Mouse (Mus musculus) midbrain, embryonic 14.5 days (tissue): ENCODE measurements around the gene Cysltr2. TPM values are rescaled to one million over a fixed set of nuclear protein-coding genes. Genes with fewer than 3 reads are reported as not detected.

Experiments
- ATAC-seq: fragments of 200-750 bp; cut with Nextera tagmentation; 2 replicates; pipeline ENCODE4 v1.8.0; 2017; ENCODE audit warnings: moderate number of reproducible peaks, moderate library complexity; ENCODE audit not compliant: low FRiP score, low TSS enrichment
- DNase-seq: peaks from one replicate; pipeline ENCODE4 v3.0.0-alpha.2; 2015
- H3K27ac ChIP-seq: fragments of 300-500 bp; sonication (generic); replicated peaks from 2 replicates; pipeline ENCODE4 v1.5.1; 2014; ENCODE audit warnings: mild to moderate bottlenecking, low read depth, low read length, moderate library complexity
- H3K27me3 ChIP-seq: fragments of 300-500 bp; sonication (generic); 2 replicates; pipeline ENCODE4 v1.6.1; 2014; ENCODE audit warnings: low read length, control low read depth, mixed read lengths; ENCODE audit not compliant: control insufficient read depth, insufficient read depth
- H3K36me3 ChIP-seq: fragments of 300-500 bp; sonication (generic); 2 replicates; pipeline ENCODE4 v1.6.1; 2014; ENCODE audit warnings: low read length, control low read depth; ENCODE audit not compliant: control insufficient read depth, insufficient read depth
- H3K4me1 ChIP-seq: fragments of 300-500 bp; sonication (generic); 2 replicates; pipeline ENCODE4 v1.6.1; 2014; ENCODE audit warnings: mild to moderate bottlenecking, antibody characterized with exemption, low read length, control low read depth; ENCODE audit not compliant: control insufficient read depth, insufficient read depth
- H3K4me2 ChIP-seq: fragments of 300-500 bp; sonication (generic); 2 replicates; pipeline ENCODE4 v1.6.1; 2014; ENCODE audit warnings: mild to moderate bottlenecking, low read length, moderate library complexity
- H3K4me3 ChIP-seq: fragments of 300-500 bp; sonication (generic); replicated peaks from 2 replicates; pipeline ENCODE4 v1.5.1; 2014; ENCODE audit warnings: low read depth, low read length
- H3K9ac ChIP-seq: fragments of 300-500 bp; sonication (generic); replicated peaks from 2 replicates; pipeline ENCODE4 v1.6.1; 2014; ENCODE audit warnings: mild to moderate bottlenecking, low read length, moderate library complexity
- H3K9me3 ChIP-seq: fragments of 300-500 bp; sonication (generic); 2 replicates; pipeline ENCODE4 v1.6.1; 2016; ENCODE audit warnings: low read length, control low read depth, mixed read lengths; ENCODE audit not compliant: control insufficient read depth
- WGBS: fragments of 180-500 bp; shearing (Covaris S2); extraction: QIAGEN DNeasy Blood & Tissue Kit; methylation state at CpG from one replicate; pipeline ENCODE4 v1.1.7; 2014; 5-methylcytosine and 5-hydroxymethylcytosine counted together
- polyA plus RNA-seq: library from polyadenylated mRNA; unstranded; fragments of >200 nt; fragmentation: Nextera tagmentation; extraction: Ambion mirVana; gene quantifications from 2 replicates; pipeline ENCODE4 v1.2.1, GENCODE M21; 2014

Cysltr2 gene
- polyA plus RNA-seq, result 0.16 TPM in 1 of 2 replicates, not detected in the other

- ATAC-seq, result no peak
- Histone ChIP-seq H3K9me3 (no peaks in the 10 kb centered on the region), H3K4me3 (no peak within 1 kb of the TSS), H3K36me3 (no peaks in the 10 kb centered on the region), H3K27me3 (no peaks in the 10 kb centered on the region), H3K9ac (no peak within 1 kb of the TSS), H3K27ac (no peak within 1 kb of the TSS), H3K4me2 (no peak within 1 kb of the TSS), H3K4me1 (no peaks in the 10 kb centered on the region)
- 77% methylated on average over 6 of the region's 6 CpGs for WGBS
- no peak for DNase-seq
Observed at GRCm38 (mm10) chr14:73048937-73049336, at the start of gene Cysltr2. Cysltr2 (minus strand) TSS chr14:73049114.

GRCm38 (mm10) chr14:73094802-73095550 is 46.1 kb upstream of the Cysltr2 start:
- Histone ChIP-seq H3K4me3 (no peak overlapping the region), H3K4me1 (no peaks in the 10 kb centered on the region), H3K9me3 (no peaks in the 10 kb centered on the region), H3K36me3 (no peaks in the 10 kb centered on the region), H3K9ac (no peak overlapping the region), H3K27ac (no peak overlapping the region), H3K4me2 (no peak overlapping the region), H3K27me3 (no peaks in the 10 kb centered on the region)
- DNase-seq (no peak), ATAC-seq (no peak)
- WGBS, result 83% methylated on average over 13 of the region's 13 CpGs

DNA sequence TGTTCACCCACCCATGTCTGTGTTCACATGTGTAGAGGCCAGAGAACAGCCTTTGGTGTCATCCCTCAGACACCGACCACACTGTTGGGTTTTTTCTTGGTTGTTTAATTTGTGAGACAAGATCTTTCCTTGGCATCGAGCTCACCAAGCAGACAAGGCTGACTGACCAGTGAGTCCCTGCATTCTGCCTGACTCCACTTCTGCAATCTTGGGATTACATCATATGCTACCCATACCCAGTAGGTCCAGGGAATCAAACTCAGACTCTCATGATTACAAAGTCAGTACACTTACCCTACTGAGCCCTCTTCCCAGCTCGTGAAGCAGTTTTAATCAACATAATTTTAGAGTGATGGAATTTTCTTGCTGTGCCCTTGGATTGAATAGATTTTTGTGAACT is 44.0 kb upstream of the Cysltr2 start:
- no peaks in the 10 kb centered on the region for H3K9me3 ChIP-seq
- no peak for DNase-seq
- no peak overlapping the region for H3K9ac ChIP-seq
- no peak overlapping the region for H3K4me2 ChIP-seq
- WGBS, result 91% methylated on average over 3 of the region's 3 CpGs
- H3K36me3 ChIP-seq, result no peaks in the 10 kb centered on the region
- H3K27me3 ChIP-seq, result no peaks in the 10 kb centered on the region
- no peak overlapping the region for H3K27ac ChIP-seq
- ATAC-seq, result no peak
- H3K4me3 ChIP-seq, result no peak overlapping the region
- H3K4me1 ChIP-seq, result no peaks in the 10 kb centered on the region

DNA sequence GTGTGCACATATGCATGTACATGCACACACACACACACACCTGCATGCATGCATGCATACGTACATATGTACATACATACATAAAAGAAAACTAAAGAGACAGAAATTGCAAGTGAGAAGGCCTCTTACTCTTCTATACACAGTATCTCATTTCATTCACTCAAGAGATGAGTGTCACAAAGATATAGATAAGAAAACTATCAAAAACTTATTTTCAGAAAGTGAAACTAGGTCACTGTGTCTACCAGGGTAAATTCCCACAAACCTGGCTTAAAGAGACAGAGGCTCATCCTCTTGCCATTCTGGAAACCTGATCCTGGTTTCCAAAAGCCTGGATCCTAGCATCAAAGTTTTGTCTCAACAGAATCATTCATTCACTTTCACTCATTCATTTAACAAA is 39.3 kb upstream of the Cysltr2 start:
- H3K4me1 ChIP-seq, result no peaks in the 10 kb centered on the region
- H3K9me3 ChIP-seq, result no peaks in the 10 kb centered on the region
- H3K9ac ChIP-seq, result no peak overlapping the region
- H3K27me3 ChIP-seq, result no peaks in the 10 kb centered on the region
- WGBS, result 93% methylated on average over 1 of the region's 1 CpGs
- no peak overlapping the region for H3K27ac ChIP-seq
- H3K4me2 ChIP-seq, result no peak overlapping the region
- DNase-seq (no peak), ATAC-seq (no peak)
- H3K36me3 ChIP-seq, result no peaks in the 10 kb centered on the region
- no peak overlapping the region for H3K4me3 ChIP-seq

DNA sequence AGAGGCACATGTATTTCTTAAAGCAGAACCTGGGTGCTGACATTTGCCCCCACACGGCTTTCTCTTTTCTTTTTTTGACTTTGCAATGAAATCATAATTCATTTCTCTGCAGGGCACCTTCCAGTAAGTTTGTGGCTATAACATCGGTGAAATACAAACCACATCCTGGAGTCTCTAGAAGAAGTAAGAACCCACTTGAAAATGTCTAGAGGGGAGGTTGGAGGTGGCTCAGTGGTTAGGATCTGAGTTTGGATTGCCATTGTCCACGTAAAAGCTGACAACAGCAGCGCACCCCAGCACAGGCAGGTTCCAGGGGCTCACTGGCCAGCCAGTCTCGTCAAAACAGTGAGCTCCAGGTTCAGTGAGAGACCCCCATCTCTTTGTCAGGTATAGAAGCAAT is 38.8 kb upstream of the Cysltr2 start:
- Histone ChIP-seq H3K4me1 (no peaks in the 10 kb centered on the region), H3K4me2 (no peak overlapping the region), H3K4me3 (no peak overlapping the region), H3K27ac (no peak overlapping the region), H3K27me3 (no peaks in the 10 kb centered on the region), H3K9me3 (no peaks in the 10 kb centered on the region), H3K9ac (no peak overlapping the region), H3K36me3 (no peaks in the 10 kb centered on the region)
- no peak for DNase-seq
- WGBS, result 91% methylated on average over 5 of the region's 5 CpGs
- ATAC-seq, result no peak

DNA sequence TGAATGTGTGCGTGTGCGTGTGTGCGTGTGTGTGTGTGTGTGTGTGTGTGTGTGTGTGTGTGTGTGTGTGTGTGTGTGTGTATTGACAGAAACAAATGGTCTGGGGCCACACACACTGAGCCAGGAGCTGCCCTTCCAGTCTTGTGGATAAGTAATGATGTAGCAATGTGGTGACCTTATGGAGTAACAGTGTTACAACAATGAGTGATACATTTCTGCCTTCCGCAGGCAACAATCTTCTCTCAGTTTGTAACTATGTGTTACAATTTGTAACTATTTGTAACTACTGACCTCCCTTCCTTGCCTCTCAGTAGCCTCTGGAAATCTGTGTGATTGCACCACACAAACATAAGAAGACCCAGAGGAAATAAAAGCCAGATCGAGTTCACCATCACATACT is 38.3 kb upstream of the Cysltr2 start:
- no peak overlapping the region for H3K27ac ChIP-seq
- H3K9ac ChIP-seq, result no peak overlapping the region
- no peaks in the 10 kb centered on the region for H3K36me3 ChIP-seq
- no peaks in the 10 kb centered on the region for H3K27me3 ChIP-seq
- H3K9me3 ChIP-seq, result no peaks in the 10 kb centered on the region
- H3K4me3 ChIP-seq, result no peak overlapping the region
- H3K4me2 ChIP-seq, result no peak overlapping the region
- WGBS, result 94% methylated on average over 5 of the region's 5 CpGs
- ATAC-seq (no peak), DNase-seq (no peak)
- no peaks in the 10 kb centered on the region for H3K4me1 ChIP-seq

- no peak overlapping the region for H3K4me3 ChIP-seq
- no peak overlapping the region for H3K27ac ChIP-seq
- ATAC-seq (no peak), DNase-seq (no peak)
- H3K4me2 ChIP-seq, result no peak overlapping the region
- no peaks in the 10 kb centered on the region for H3K36me3 ChIP-seq
- no peak overlapping the region for H3K9ac ChIP-seq
- no peaks in the 10 kb centered on the region for H3K9me3 ChIP-seq
- 61% methylated on average over 3 of the region's 3 CpGs for WGBS
- H3K4me1 ChIP-seq, result no peaks in the 10 kb centered on the region
- no peaks in the 10 kb centered on the region for H3K27me3 ChIP-seq
Observed at GRCm38 (mm10) chr14:73086425-73086824, 37.5 kb upstream of the Cysltr2 start.

GRCm38 (mm10) chr14:73083563-73083962 is 34.6 kb upstream of the Cysltr2 start:
- Histone ChIP-seq H3K9ac (no peak overlapping the region), H3K36me3 (no peaks in the 10 kb centered on the region), H3K27ac (no peak overlapping the region), H3K4me1 (no peaks in the 10 kb centered on the region), H3K4me3 (no peak overlapping the region), H3K9me3 (no peaks in the 10 kb centered on the region), H3K27me3 (no peaks in the 10 kb centered on the region), H3K4me2 (no peak overlapping the region)
- DNase-seq (no peak), ATAC-seq (no peak)
- 93% methylated on average over 2 of the region's 2 CpGs for WGBS

DNA sequence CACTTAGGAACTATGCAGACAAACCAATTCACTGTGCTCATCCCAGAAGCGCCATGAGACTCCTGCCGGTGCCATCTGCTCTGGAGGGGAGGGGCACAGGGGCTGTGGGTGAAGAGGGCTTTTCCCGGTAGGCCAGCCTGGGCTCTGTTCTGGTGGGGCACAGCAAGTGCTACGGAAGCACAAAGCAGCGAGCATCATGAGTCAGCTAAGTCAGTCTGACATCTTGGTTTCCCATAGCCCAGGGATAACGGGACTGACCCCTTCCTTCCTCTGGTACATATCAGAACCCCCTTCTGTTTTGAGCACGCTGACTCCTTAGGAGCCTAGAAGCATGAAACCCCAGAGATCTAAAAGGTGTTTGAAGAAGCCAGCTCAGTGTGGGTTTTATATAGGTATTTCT is 15.5 kb upstream of the Cysltr2 start:
- ATAC-seq (no peak), DNase-seq (no peak)
- Histone ChIP-seq H3K9ac (no peak overlapping the region), H3K27ac (no peak overlapping the region), H3K27me3 (no peaks in the 10 kb centered on the region), H3K36me3 (no peaks in the 10 kb centered on the region), H3K4me1 (no peaks in the 10 kb centered on the region), H3K4me3 (no peak overlapping the region), H3K4me2 (no peak overlapping the region), H3K9me3 (no peaks in the 10 kb centered on the region)
- WGBS, result 73% methylated on average over 7 of the region's 7 CpGs
